Mouse (Mus musculus) spleen, adult 2 months (tissue): ENCODE measurements around the gene Arhgap10. TPM values are rescaled to one million over a fixed set of nuclear protein-coding genes. Genes with fewer than 3 reads are reported as not detected.

Experiments
- DNase-seq, 2 experiments: peaks; one replicate each; pipeline versions ENCODE4 v3.0.0 to v3.0.0-alpha.2; 2012 to 2021; ENCODE audit warnings: low spot score in 2 of 2, low read depth in 1 of 2
- H3K27ac ChIP-seq: fragments of 200-500 bp; 2 replicates; pipeline ENCODE4 v1.5.1; 2012; ENCODE audit warnings: low read length, inconsistent platforms; ENCODE audit not compliant: insufficient read depth
- H3K27me3 ChIP-seq: fragments of 200-500 bp; 2 replicates; pipeline ENCODE4 v1.6.1; 2012; ENCODE audit warnings: mild to moderate bottlenecking, moderate library complexity, low read length, inconsistent platforms; ENCODE audit not compliant: control insufficient read depth, insufficient read depth
- H3K36me3 ChIP-seq: fragments of 200-500 bp; 2 replicates; pipeline ENCODE4 v1.6.1; 2012; ENCODE audit warnings: mild to moderate bottlenecking, low read length, inconsistent platforms; ENCODE audit not compliant: control insufficient read depth, insufficient read depth
- H3K4me1 ChIP-seq: fragments of 200-500 bp; 2 replicates; pipeline ENCODE4 v1.6.1; 2011; ENCODE audit warnings: inconsistent platforms; ENCODE audit not compliant: control insufficient read depth, insufficient read depth, insufficient read length
- H3K4me3 ChIP-seq: fragments of 200-500 bp; 2 replicates; pipeline ENCODE4 v1.5.1; 2011; ENCODE audit warnings: mild to moderate bottlenecking, inconsistent platforms; ENCODE audit not compliant: insufficient read depth, insufficient read length; ENCODE audit errors: extremely low read depth
- CTCF ChIP-seq: fragments of 200-500 bp; IDR thresholded peaks from 2 replicates; pipeline ENCODE4 v1.5.1; 2011; ENCODE audit warnings: mild to moderate bottlenecking, inconsistent platforms; ENCODE audit not compliant: insufficient read depth, insufficient read length, insufficient replicate concordance; ENCODE audit errors: extremely low read depth
- POLR2A ChIP-seq: fragments of 200-500 bp; IDR thresholded peaks from 2 replicates; pipeline ENCODE4 v1.6.1; 2011; ENCODE audit warnings: low read depth, low read length, inconsistent platforms
- WGBS: fragments of 180-500 bp; shearing (Covaris S2); methylation state at CpG from one replicate; pipeline ENCODE4 v1.1.7; 2018; 5-methylcytosine and 5-hydroxymethylcytosine counted together
- polyA plus RNA-seq: library from polyadenylated mRNA; depleted of rRNA; stranded (reverse); fragments of >200 nt; gene quantifications from 2 replicates; pipeline ENCODE4 v1.2.3, GENCODE M21; 2012

Gene Arhgap10
- polyA plus RNA-seq, 1 experiment = 4.3 TPM

DNA sequence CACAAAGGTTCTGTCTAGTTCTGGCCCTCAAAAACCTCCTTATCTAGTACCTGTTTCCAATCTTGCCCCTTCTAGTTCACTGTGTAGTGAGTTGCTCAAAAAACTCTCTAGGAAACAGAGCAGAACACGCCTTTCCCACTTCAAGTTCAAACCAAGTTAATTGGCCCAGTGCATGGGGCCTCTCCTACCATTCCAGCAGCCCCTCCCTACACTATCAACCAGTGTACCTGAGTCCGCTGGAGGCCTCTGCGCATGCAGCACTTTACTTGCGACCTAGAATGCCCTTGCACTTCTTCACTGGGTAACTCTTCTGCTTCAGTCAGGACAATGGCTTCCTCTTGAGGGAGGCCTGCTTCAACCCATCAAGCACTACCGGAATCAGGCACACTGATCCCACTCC is 266.6 kb downstream of the Arhgap10 start:
- no peaks in the 10 kb centered on the region for H3K27me3 ChIP-seq
- H3K27ac ChIP-seq = no peak overlapping the region
- no peak for DNase-seq
- WGBS = 95% methylated on average over 5 of the region's 5 CpGs
- no peak overlapping the region for H3K4me3 ChIP-seq
- no peaks in the 10 kb centered on the region for H3K4me1 ChIP-seq
- no peaks in the 10 kb centered on the region for H3K36me3 ChIP-seq
- TF ChIP-seq POLR2A = no peak
- no peak for TF ChIP-seq CTCF

DNA sequence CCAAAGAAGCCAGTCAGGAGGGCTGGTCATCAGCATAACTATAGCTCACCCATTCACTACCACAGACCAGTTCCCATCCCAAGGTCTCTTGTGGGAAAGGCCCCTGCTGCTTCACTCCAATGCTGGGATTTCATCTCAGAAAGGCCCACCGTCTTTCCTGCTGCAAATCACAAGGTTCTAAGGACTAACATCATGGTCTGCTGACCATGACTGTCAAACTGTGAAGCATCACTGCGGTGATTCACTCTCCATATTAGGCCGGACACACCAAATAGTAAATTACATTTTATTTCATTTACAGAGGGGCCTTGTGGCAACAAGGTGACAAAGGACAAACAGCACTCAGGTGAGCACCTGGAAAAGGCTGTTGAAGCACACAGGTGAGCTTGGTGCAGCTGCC is 267.7 kb downstream of the Arhgap10 start:
- H3K27me3 ChIP-seq = no peaks in the 10 kb centered on the region
- no peaks in the 10 kb centered on the region for H3K4me1 ChIP-seq
- H3K36me3 ChIP-seq = no peaks in the 10 kb centered on the region
- WGBS = 94% methylated on average over 3 of the region's 3 CpGs
- H3K4me3 ChIP-seq = no peak overlapping the region
- no peak for TF ChIP-seq POLR2A
- TF ChIP-seq CTCF = no peak
- DNase-seq = no peak
- no peak overlapping the region for H3K27ac ChIP-seq

GRCm38 (mm10) chr8:77241381-77241780 is 276.4 kb downstream of the Arhgap10 start:
- 97% methylated on average over 3 of the region's 3 CpGs for WGBS
- no peak for DNase-seq
- no peak for TF ChIP-seq POLR2A
- TF ChIP-seq CTCF = no peak
- Histone ChIP-seq H3K4me1 (no peaks in the 10 kb centered on the region), H3K27me3 (no peaks in the 10 kb centered on the region), H3K36me3 (no peaks in the 10 kb centered on the region), H3K27ac (no peak overlapping the region), H3K4me3 (no peak overlapping the region)

GRCm38 (mm10) chr8:77239462-77239861 is 278.3 kb downstream of the Arhgap10 start:
- no peak for TF ChIP-seq CTCF
- TF ChIP-seq POLR2A = no peak
- DNase-seq = no peak
- no peaks in the 10 kb centered on the region for H3K27me3 ChIP-seq
- H3K4me3 ChIP-seq = no peak overlapping the region
- no peaks in the 10 kb centered on the region for H3K4me1 ChIP-seq
- H3K27ac ChIP-seq = no peak overlapping the region
- no peaks in the 10 kb centered on the region for H3K36me3 ChIP-seq

DNA sequence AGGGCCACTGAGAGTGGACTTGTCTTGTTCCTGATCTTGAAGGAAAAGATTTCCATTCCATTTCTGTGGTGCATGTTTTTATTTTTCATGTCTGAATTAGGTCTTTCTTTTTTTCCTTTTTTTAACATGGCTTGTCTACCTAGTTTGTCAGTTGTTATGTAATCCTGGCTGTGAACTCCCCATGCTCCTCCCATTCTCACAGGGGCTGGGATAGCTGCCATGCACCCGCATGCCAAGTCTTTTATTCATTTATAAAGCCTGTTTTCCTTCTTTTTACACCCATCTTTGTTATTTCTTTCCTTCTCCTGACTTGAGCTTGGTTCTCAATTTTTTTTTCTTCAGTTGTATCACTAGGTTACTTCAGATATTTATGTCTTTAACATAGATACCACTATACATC is 281.1 kb downstream of the Arhgap10 start:
- WGBS = 85% methylated on average over 1 of the region's 1 CpGs
- no peaks in the 10 kb centered on the region for H3K27me3 ChIP-seq
- TF ChIP-seq CTCF = no peak
- TF ChIP-seq POLR2A = no peak
- no peak overlapping the region for H3K27ac ChIP-seq
- no peaks in the 10 kb centered on the region for H3K4me1 ChIP-seq
- no peak for DNase-seq
- H3K36me3 ChIP-seq = no peaks in the 10 kb centered on the region
- H3K4me3 ChIP-seq = no peak overlapping the region

- DNase-seq = no peak
- H3K27me3 ChIP-seq = no peaks in the 10 kb centered on the region
- no peak overlapping the region for H3K27ac ChIP-seq
- TF ChIP-seq POLR2A (no peak), CTCF (no peak)
- H3K36me3 ChIP-seq = no peaks in the 10 kb centered on the region
- no peaks in the 10 kb centered on the region for H3K4me1 ChIP-seq
- WGBS = 88% methylated on average over 3 of the region's 3 CpGs
- H3K4me3 ChIP-seq = no peak overlapping the region
Measured at GRCm38 (mm10) chr8:77232411-77232810, 285.3 kb downstream of the Arhgap10 start.

DNA sequence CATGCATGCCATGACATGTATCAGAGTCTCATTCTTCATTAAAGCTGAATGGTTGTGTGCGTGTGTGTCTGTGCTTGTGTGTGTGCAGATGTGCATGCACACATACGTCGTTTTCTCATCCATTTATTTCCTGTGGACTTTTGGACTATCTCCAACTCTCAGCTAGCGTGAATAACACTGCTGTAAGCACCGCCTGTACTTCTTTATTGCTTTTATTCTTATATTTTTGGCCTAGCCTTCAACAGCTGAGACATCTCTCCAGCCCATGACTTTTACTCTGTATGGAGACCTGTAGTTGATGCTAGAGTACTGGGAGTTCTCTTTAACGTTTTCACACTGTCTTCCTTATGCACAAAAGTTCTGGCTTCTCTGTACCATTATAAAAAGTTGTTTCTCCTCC is 285.9 kb downstream of the Arhgap10 start:
- Histone ChIP-seq H3K27ac (no peak overlapping the region), H3K36me3 (no peaks in the 10 kb centered on the region), H3K27me3 (no peaks in the 10 kb centered on the region), H3K4me1 (no peaks in the 10 kb centered on the region), H3K4me3 (no peak overlapping the region)
- 80% methylated on average over 6 of the region's 6 CpGs for WGBS
- DNase-seq = no peak
- TF ChIP-seq POLR2A = no peak
- no peak for TF ChIP-seq CTCF

GRCm38 (mm10) chr8:77231211-77231610 is 286.5 kb downstream of the Arhgap10 start:
- Histone ChIP-seq H3K4me1 (no peaks in the 10 kb centered on the region), H3K36me3 (no peaks in the 10 kb centered on the region), H3K27me3 (no peaks in the 10 kb centered on the region), H3K27ac (no peak overlapping the region), H3K4me3 (no peak overlapping the region)
- TF ChIP-seq CTCF (no peak), POLR2A (no peak)
- 92% methylated on average over 1 of the region's 1 CpGs for WGBS
- DNase-seq = no peak
